Mouse (Mus musculus) inflammation-experienced regulatory T-cells, adult 6 months (primary cell): ENCODE data around the gene Shisa9. TPM values are rescaled to one million over a fixed set of nuclear protein-coding genes. Genes with fewer than 3 reads are reported as not detected.
"Not testable (repeated sequence)": the region's sequence is repeated elsewhere in the genome, so short reads cannot be mapped to it uniquely, and the experiment has no call there.

ENCODE experiments used
- ATAC-seq: one replicate; pipeline ENCODE4 v1.8.0; 2017
- polyA plus RNA-seq, 3 experiments: library from polyadenylated mRNA; unstranded; fragments of 100-300 nt; shearing (Covaris generic); gene quantifications; one replicate each; pipeline ENCODE4 v1.2.1; 2017

The Shisa9 gene
- polyA plus RNA-seq = under 1 TPM in 1 of 3 experiments, not detected in 2; 0.19 TPM

DNA sequence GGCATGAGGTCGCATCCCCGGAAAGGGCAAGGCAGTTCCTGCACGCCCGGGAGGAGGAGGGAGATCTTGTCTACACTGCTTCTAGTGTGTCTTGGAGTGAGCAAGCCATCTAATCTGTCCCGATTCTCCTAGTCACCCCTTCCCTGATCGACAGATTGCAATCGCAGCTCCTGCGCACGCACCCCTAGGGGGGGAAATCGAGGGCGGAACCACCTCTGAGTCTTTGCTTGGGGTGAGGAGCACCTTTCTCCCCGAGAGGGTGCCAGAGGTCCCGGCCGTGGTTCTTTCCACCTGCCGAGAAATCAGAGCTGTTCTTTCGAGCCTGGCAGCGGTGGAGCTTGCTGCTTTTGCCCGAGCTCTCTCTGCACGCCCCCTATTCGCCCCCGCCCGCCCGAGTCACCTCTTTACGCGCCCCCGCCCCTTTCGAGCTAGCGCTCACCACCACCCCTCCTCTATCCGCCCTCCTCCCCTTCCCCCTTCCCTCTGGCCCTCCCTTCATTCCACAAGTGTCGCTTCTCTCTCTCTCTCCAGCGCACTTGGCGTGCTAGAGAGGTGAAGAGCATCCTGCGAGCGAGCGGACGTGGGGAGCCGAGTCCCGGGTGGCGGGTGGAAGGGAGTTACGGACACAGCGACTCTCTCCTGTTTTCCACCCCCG is at the start of gene Shisa9:
TSS of gene Shisa9 (plus strand) at position 498 of the 655 bp plus-strand sequence.
- no peak for ATAC-seq

DNA sequence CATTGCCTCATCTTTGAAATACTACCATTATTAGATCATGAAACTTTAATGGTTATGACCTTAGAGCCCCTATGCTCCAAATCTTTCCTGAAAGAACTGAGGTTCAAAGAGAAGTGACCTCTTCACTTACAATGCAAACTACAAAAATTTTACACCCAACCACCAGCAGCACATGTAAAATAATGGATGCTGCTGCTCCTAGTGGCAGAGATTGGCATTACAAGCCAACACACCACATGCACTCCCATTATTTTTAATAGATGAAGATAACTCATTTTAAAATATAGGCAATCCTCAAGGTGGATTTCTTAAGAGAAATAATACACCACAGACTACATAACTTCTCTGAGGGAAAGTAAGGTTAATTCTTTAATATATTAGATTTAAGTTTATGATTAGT is 43.4 kb upstream of the Shisa9 start:
- ATAC-seq = no peak

DNA sequence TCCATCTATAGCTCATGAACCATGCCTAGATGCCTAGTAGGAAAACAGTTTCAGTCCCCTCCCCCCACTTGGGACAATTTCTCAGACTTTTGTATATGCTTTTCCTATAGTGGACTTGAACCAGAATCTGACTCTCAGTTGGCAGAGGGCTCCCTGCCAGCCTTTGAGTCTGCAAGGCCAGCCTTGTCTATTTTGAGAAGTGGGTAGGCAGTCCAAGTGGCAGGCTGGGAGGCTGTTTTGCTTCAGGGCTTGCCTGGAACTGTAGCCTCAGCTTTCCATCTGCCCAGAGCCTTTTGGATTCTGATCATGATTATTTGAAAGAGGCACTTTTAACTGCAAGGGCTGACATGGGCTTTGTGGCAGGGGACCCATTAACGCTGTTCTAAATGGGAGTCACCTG is 23.2 kb upstream of the Shisa9 start:
- no peak for ATAC-seq

DNA sequence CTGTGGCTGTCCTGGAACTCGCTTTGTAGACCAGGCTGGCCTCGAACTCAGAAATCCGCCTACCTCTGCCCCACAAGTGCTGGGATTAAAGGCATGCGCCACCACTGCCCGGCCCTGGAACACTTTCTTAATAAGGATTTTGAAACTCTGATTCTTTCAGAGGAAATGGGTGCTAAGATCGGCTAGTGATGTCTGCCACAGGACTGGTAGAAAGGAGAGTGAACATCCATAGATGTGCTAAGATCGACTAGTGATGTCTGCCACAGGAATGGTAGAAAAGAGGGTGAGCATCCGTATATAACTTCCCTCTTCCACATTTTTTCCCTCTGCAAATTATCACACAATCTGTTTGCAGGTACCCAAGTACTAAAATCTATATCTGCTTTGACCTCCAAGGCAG is 17.9 kb upstream of the Shisa9 start:
- no peak for ATAC-seq

DNA sequence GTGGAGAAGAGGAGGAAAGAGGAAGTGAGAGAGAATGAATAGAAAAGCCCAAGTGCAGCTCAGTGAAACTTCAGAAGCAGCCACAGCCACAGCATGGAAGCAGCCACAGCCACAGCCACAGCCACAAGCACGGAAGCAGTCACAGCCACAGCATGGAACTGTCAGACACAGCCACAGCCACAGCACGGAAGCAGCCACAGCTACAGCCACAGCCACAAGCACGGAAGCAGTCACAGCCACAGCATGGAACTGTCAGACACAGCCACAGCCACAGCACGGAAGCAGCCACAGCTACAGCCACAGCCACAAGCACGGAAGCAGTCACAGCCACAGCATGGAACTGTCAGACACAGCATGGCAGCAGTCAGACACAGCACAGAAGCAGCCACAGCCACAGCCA is 17.1 kb upstream of the Shisa9 start:
- ATAC-seq = not testable (repeated sequence)

DNA sequence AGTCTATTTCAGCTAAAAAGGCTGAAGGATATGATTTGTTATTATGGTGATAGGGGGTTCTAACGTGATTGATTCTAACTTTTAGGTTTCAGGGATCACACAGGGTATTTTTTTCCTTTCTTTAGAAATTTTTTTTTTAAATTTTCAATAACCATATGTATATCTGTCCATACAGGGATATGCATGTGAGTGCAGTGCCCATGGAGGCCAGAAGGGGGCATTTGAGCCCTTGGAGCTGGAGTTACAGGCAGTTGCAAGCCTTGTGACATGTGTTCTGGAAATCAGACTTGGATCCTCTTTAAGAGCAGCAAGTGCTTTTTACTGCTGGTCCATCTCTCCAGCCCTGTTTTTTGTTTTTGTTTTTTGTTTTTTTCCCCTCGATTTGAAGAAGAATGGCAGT is 16.3 kb upstream of the Shisa9 start:
- ATAC-seq = no peak

DNA sequence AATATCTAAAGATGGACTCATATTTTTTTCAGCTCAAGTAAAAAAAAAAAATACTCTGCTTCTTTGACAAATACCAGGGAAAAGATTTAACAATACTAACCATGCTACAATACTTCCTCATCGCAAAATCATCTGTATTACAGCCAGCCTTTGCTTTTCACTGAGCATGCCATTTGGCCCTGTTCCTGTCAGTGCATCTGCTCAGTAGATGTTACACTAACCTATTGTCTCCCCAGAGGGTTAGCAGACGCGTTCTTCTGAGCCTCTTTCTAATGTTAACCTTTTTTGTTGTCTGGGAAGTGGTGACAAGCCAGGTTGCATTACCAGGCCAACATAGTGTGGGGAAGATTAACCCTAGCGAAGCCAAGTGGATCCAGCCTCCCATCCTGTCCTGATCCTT is 10.2 kb upstream of the Shisa9 start:
- no peak for ATAC-seq

DNA sequence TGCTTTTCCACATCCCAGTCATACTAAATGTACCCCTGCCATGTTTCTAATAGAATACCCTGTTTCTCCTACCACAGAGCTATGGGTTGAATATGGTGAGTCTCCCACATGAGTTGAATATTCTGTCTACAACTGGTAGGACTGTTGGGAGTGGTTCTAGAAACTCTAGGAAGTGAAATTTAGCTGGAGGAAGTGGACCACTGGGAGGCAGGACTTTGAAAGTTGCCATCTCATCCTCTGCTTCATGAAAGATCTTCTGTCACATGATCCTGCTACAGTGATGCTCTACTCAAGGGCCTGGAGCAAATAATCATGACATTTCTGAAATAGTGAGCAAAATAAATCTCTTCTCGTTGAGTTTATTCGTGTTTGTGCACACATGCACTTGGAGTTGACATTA is 7.2 kb upstream of the Shisa9 start:
- no peak for ATAC-seq

DNA sequence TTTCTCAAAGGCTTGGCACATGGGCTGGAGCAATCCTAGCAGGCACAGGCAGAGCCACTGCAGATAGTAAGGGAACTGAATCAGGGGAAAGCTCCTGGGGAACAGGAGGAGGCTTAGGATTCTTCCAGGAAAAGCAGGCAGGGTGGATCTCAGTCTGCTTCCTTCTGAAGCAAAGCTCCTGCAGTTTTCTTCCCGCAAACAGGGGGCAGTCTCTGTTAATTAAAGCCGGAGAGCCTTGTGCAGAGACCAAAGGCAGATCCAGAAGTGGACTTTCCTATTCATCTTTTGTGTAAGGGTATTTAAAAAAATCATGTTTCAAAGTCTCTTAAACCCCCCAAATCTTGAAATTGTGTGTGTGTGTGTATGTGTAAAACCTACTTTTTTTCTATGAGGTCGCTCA is 3.1 kb upstream of the Shisa9 start:
- no peak for ATAC-seq

DNA sequence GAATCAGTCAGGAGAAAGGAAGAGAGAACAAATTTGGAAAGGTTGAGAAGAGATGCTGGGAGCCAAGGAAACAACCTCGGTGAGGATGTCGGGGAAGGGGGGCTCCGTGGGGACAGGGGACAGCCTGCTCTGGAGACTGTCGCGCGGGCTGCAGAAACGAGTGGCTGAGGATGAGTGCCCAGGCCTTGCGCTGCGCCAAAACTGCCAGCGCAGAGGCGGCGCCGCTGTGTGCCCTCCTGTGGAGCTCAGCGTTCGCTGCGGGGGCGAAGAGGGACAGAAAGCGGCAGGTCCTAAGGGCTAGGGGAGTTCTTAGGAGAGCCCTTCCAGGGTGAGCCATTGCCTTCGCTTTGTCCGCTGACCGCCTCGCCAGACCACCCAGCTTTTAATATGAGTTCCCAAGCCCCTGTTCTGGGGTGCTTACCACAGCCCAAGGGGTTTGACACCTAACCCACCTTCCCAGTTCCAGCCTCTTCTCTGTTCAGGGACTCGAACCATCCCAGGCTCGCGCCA is 752 bp upstream of the Shisa9 start:
- no peak for ATAC-seq

DNA sequence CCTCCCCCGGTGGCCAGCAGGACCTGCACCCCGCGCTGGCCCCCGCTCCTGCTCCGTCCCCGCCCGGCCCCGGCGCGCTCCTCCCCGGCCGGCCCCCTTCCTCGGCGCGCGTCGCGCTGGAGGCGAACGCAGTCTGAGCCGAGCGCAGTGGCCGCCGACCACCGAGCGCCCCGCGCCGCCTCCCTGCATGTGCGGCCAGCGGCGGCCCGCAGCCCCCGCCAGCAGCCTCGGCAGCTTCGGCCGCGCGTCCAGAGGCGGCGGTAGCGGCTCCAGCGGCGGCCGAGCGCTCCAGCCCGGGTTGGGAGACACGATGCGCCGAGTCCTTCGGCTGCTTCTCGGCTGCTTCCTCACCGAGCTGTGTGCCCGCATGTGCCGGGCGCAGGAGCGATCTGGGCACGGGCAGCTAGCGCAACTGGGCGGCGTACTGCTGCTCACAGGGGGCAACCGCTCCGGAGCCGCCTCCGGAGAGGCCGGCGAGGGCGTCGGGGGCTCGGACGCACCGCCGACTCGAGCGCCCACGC is 418 bp downstream of the Shisa9 start:
- ATAC-seq = no peak

DNA sequence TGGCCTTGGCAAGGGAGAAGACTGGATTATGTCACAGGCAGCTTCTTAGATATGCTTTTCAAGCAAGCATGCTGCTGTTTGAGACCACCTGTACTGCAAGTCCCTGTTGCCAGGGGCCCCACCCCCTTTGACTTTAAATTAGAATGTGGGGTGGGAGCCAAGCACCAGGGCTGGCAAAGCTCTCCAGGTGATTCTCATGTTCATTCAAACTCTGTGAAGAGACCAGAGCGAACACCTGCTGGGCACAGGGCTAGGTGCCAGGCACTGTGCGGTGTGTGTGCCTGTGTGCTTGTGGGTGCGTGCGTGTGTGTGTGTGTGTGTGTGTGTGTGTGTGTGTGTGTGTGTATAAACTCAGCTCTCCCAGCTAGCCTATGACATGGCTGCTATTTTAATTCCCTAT is 3.1 kb downstream of the Shisa9 start:
- ATAC-seq = no peak

DNA sequence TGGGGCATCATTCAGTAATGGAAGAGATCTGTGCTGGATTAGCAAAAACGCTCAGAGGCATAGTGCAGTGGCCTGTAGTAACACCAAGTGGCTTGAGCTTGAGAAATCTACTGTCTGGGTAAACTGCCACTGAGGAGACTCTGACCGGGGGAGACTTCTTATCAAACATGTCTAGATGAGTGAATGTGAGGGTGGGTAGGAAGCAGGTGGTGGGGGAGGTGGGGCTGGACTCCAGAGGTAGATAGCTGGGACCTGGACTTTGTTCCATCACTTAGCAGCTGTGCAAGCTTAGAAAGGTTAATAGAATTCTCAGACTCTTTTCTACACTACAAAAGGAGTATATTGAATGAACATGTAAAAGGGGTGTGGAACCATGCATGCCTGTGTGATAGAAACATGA is 21.3 kb downstream of the Shisa9 start:
- no peak for ATAC-seq

DNA sequence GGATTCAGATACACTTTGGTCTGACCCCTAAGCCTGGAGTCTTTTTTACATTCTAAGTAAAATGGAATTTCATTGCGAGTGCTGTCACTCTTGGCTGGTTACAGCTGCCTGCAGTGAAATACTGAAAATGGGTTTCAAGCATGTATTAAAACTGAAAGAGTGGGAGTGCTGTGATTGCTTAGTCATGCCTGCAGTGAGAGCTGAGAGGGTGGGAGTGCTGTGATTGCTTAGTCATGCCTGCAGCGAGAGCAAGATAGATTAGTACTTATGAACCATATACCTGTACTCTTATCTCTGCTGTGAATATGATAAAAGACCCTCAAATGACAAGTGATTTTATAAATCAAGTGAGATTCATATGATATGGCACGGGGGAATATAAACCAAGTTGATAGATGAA is 26.2 kb downstream of the Shisa9 start:
- ATAC-seq = no peak

DNA sequence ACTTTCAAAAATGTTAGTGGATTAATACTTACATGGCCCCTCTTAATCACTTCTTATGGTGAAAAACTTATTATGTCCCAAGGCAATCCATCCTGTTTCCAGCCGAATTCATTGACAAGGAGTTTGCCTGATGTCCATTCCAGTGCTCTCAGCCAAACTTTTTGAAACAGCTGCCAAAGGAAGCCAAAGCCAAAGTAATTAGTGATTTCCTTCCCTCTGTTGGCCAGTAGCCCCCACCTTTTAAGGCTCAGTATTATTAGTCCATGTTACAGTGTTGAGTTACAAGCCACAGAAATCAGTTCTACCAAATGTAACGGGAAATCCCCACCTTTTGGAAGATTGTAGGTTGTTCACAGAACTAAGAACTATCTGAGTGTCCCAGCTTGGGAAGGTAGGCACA is 28.8 kb downstream of the Shisa9 start:
- ATAC-seq = no peak

DNA sequence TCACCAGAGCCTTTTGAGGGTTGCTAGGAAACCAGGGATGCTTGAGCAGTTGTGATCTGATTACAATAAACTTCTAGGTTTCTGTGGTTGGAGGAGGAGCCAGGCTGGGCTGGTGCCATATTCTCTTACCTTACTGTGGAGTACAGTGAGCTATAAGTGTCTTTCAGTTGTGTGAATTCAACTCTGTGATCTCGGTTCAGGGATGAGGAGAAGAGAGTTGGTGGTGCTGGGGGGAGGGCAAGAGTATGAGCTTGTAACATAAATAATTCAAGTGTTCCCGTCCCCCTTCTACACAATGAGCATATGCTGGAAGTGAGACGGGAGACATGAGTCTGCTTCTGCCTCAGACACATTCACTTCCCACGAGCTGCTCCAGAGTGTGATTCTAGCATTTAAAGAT is 30.6 kb downstream of the Shisa9 start:
- ATAC-seq = no peak

DNA sequence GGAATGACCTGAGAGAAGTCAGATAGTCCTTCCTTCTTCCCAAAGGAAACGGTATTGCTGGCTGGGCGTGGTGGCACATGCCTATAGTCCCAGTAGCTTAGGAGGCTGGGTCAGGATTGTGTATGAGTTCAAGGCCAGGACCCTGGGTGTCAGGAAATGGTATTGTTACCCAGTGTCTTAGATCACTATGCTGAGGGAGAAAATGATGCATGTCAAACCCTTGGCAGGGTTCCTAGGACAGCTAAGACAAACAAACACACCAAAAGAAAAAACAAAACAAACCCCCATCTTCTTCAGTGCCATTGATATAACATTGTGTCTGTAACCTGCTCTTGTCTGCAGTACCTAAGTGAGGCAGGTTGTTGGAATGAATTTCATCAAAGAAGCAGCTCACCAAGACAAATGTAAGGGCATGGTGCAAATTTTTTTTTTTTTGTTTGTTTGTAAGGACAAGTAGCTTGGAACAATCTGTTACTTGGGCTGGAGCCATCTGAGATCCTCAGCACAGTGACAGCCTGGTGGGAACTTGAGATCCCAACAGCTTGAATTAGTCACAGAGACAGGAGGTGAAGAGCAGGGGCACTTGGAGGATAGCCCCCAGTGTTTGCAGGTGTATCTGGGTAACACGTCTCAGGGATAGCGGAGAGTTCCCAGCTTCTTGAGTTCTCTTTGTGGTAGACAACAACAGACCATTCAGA is 34.2 kb downstream of the Shisa9 start:
- no peak for ATAC-seq

DNA sequence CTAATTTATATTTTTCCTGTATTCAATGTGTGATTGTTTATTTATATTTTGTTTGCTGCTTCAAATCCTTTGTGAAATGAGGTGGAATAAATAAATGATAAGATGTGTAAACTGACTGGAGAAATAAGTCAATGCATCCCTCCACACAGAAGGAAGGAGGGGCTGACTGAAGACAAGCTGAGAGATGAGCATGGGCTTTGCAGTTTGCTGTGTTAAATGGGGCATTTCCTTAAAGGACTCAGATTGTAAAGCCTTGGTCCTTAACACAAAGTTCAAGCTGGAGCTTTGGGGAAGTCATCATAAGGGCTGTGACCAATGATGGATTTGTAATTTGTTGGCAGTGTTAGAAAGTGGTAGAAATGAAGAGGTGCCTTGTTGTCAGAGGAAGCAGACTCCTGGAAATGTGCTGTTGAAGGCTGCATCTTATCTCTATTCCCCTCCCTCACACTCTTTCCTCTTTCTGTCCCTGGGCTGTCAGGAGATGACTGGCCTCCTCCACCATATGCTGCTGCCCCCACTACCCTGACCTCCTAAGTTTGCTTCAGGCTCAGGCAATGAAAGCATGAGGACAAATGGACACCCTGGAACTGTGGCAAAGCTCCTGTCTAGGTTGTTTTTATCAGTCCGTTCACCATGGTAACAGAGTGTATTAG is 36.3 kb downstream of the Shisa9 start:
- ATAC-seq = no peak

DNA sequence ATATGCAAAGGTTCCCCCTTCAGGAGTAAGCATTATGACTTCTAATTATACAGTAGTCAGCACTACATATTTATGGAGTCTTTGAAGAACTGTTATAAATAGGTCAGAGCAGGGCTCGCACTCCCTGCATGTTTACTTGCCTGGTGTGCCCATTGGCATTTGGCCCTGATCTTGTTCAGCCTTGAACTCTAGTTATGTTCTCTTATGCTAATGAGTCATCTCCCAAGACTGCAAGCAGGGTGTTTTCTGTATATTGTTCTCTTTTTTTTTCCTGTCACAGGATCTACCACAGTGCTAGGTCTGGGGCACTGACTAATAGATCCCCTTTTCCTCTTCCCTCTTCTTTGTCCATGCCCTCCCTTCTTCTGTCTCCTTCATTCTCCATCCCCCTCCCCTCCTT is 48.5 kb downstream of the Shisa9 start:
- ATAC-seq = no peak

DNA sequence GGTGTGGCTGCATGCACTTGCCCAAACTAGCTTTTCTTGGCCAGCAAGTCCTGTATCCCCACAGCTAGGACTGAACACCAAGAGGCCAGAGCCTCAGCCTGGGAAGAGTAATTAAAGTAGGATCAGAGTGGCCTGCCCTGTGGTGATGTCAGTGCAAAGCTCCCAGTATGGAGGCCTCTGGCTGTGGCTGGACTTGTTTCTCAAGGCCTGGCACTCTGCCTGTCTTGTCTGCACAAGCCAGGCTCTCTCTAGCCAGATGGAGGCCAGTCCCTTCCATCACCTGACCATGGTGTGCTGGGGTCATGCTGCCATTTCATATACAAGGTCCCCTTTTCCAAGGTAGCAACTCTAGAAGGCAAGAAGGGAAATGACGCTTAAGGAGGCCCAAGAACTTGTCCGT is 51.0 kb downstream of the Shisa9 start:
- ATAC-seq = no peak

DNA sequence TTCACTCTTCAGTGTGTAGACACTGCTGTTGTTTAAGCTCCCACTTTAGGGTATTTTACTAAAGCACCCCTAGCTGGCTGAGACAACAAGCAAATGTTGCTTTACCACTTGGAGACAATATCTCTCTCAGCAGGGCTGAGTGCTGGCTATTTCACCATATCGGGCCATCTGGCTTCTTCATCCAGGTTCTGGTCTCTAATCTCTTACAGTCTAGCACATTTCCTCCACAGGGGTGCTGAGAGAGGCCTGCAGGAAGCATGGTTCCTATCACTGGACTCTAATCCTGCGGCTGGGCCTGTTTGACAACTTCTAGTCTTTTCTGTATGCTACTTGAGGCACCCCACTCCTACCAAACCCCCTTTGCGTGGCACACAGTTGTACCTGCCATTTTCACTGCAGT is 51.7 kb downstream of the Shisa9 start:
- no peak for ATAC-seq

DNA sequence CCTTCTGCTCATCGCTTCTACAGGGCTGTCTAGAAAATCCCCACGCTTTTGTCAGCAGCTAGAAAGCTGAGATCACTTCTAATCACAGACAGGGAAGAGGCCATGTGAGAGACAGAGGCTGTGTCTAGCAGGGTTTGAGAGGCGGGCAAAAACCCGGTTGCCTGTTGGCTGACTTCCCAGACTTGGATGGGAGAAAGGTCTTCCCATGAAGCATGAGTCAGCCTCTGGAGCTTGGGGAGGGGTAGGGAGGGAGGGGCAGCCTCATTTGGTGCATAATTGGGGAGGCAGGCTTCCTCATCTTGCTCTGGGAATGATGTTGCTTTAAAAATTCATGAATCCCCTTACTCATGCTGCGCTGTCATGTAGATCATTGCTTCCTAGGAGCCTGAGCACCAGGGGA is 57.0 kb downstream of the Shisa9 start:
- no peak for ATAC-seq

DNA sequence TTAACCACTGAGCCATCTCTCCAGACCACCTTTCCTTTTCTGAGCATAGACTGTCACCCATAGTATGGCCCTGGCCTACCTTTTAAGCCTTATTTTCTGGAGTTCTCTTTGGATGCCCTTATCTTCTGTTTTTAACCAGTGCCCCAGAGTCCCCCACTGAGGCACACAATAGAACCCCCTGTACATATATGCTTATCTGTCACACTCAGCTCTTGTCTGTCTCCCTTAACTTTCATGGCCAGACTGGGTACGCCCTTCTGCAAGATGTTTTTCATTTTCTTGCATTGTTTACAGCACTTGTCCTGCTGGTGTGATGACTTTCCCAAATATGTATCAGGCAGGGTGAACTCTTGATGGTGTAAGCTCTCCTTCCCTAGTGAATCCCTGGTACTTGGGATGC is 68.1 kb downstream of the Shisa9 start:
- ATAC-seq = no peak

DNA sequence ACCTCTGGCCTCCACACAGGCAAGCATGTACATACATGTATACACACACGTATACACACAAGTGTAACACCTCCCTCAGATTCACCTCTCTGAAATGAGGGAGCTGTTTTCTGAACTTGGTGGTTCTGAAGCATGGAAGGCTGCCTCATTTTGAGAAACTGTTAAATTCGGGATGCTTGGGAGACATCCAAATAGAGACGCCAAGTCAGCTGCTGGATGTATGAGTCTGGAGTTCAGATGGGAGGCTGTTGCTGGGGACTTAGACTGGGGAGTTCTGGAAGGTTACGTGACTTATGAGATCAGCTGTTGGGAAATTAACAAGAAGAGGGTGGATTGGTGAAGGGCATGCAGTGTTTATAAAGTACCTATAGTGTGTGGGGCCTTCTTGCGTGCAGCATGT is 88.7 kb downstream of the Shisa9 start:
- no peak for ATAC-seq
